Mouse (Mus musculus) heart, adult 2 months (tissue): ENCODE data around the gene Cep55. TPM values are rescaled to one million over a fixed set of nuclear protein-coding genes. Genes with fewer than 3 reads are reported as not detected.

Source experiments
- DNase-seq, 2 experiments: peaks; one replicate each; pipeline ENCODE4 v3.0.0; 2021
- H3K27ac ChIP-seq: fragments of 200-600 bp; 2 replicates; pipeline ENCODE4 v1.8.1; 2022
- H3K27me3 ChIP-seq: fragments of 200-500 bp; 2 replicates; pipeline ENCODE4 v1.6.1; 2012; ENCODE audit warnings: mild to moderate bottlenecking, low read length, inconsistent platforms, mixed read lengths; ENCODE audit not compliant: control insufficient read depth, insufficient read depth
- H3K36me3 ChIP-seq: fragments of 200-500 bp; 2 replicates; pipeline ENCODE4 v1.6.1; 2012; ENCODE audit warnings: low read length, inconsistent platforms; ENCODE audit not compliant: control insufficient read depth, insufficient read depth
- H3K4me1 ChIP-seq: fragments of 200-500 bp; 2 replicates; pipeline ENCODE4 v1.6.1; 2011; ENCODE audit warnings: low read length; ENCODE audit not compliant: control insufficient read depth, insufficient read depth
- H3K4me3 ChIP-seq: fragments of 200-600 bp; 2 replicates; pipeline ENCODE4 v1.8.1; 2022
- H3K79me2 ChIP-seq: fragments of 200-500 bp; replicated peaks from 2 replicates; pipeline ENCODE4 v1.6.1; 2012; ENCODE audit warnings: mild to moderate bottlenecking, inconsistent platforms, low read length, moderate library complexity, mixed read lengths; ENCODE audit not compliant: control insufficient read depth, insufficient read depth
- H3K9ac ChIP-seq: fragments of 200-500 bp; 2 replicates; pipeline ENCODE4 v1.6.1; 2012; ENCODE audit warnings: low read depth, mild to moderate bottlenecking, control low read depth, inconsistent platforms, low read length, mixed read lengths
- CTCF ChIP-seq: fragments of 200-600 bp; IDR thresholded peaks from 2 replicates; pipeline ENCODE4 v1.8.1; 2022; ENCODE audit warnings: antibody characterized with exemption, mild to moderate bottlenecking, moderate library complexity
- EP300 ChIP-seq: fragments of 200-500 bp; IDR thresholded peaks from 2 replicates; pipeline ENCODE4 v1.6.1; 2011; ENCODE audit warnings: low read depth, low read length, control low read depth; ENCODE audit not compliant: insufficient read depth
- POLR2A ChIP-seq: fragments of 200-500 bp; IDR thresholded peaks from 2 replicates; pipeline ENCODE4 v1.6.1; 2011; ENCODE audit warnings: mild to moderate bottlenecking, low read depth, low read length, control low read depth; ENCODE audit not compliant: insufficient read depth
- WGBS: fragments of 180-500 bp; shearing (Covaris S2); methylation state at CpG from one replicate; pipeline ENCODE4 v1.1.7; 2018; 5-methylcytosine and 5-hydroxymethylcytosine counted together
- intact Hi-C: fragments of 180-260 bp; cut with DNase I; formaldehyde crosslinking; loops from one replicate; pipeline ENCODE4 v1.15.1; 2025
- polyA plus RNA-seq: library from polyadenylated mRNA; depleted of rRNA; stranded (reverse); fragments of >200 nt; gene quantifications from 2 replicates; pipeline ENCODE4 v1.2.3, GENCODE M21; 2012
- total RNA-seq, 2 experiments: library from RNA; stranded (reverse); gene quantifications; 2 replicates each; pipeline ENCODE4 v1.2.3; 2021

The Cep55 gene
- total and polyA plus RNA-seq, 3 experiments: 0.20 to 0.44 (median 0.27) TPM

GRCm38 (mm10) chr19:38023603-38024002, 31.2 kb upstream of the Cep55 start:
- DNase-seq: no peak
- intact Hi-C loops: no loop called here
- H3K36me3 ChIP-seq: no peaks in the 10 kb centered on the region
- H3K9ac ChIP-seq: no peak overlapping the region
- no peaks in the 10 kb centered on the region for H3K79me2 ChIP-seq
- WGBS: 49% methylated on average over 4 of the region's 4 CpGs
- H3K27ac ChIP-seq: no peak overlapping the region
- peaks cover 13% of the 10 kb centered on the region for H3K4me1 ChIP-seq
- no peak for TF ChIP-seq CTCF
- TF ChIP-seq POLR2A: no peak
- TF ChIP-seq EP300: no peak
- no peak overlapping the region for H3K4me3 ChIP-seq
- no peaks in the 10 kb centered on the region for H3K27me3 ChIP-seq

GRCm38 (mm10) chr19:38025254-38026041, 29.4 kb upstream of the Cep55 start:
- no peak for TF ChIP-seq CTCF
- no peak for TF ChIP-seq EP300
- TF ChIP-seq POLR2A: no peak
- Histone ChIP-seq H3K4me1 (peaks cover 16% of the 10 kb centered on the region), H3K27me3 (no peaks in the 10 kb centered on the region), H3K27ac (peak overlapping the region; percentile 64), H3K9ac (no peak overlapping the region), H3K36me3 (no peaks in the 10 kb centered on the region; the same call in 1 of the 2 replicates), H3K79me2 (no peaks in the 10 kb centered on the region), H3K4me3 (no peak overlapping the region)
- peak in 1 of 2 experiments; percentile 50 for DNase-seq
- WGBS: 41% methylated on average over 7 of the region's 9 CpGs
- intact Hi-C loops: no loop called here

- intact Hi-C loops: no loop called here
- TF ChIP-seq EP300 (no peak), POLR2A (no peak), CTCF (no peak)
- no peak overlapping the region for H3K9ac ChIP-seq
- no peak overlapping the region for H3K4me3 ChIP-seq
- no peaks in the 10 kb centered on the region for H3K79me2 ChIP-seq
- no peak for DNase-seq
- WGBS: 62% methylated on average over 8 of the region's 8 CpGs
- peaks cover 20% of the 10 kb centered on the region for H3K4me1 ChIP-seq
- no peaks in the 10 kb centered on the region for H3K27me3 ChIP-seq
- no peaks in the 10 kb centered on the region; the same call in 1 of the 2 replicates for H3K36me3 ChIP-seq
- peak overlapping the region; percentile 64 for H3K27ac ChIP-seq
Observed at GRCm38 (mm10) chr19:38026211-38026624, 28.6 kb upstream of the Cep55 start.

DNA sequence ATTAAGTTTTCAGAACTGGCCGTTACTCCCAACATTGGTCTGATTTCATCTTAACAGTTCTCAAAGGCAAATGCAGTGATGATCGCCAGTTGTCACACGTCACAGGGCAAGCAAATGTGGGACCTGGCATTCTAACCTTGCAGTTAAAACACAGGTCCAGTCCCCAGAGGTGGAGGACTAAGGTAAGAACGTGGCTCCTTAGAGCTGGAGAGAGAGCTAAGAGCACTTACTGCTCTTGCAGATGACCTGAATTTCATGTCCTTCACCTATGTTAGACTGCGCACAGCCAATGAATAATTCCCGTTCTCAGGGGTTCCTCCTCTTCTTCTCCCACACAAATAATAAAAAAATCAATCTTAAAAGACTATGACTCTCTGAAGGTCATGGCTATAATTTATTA, 27.4 kb upstream of the Cep55 start:
- intact Hi-C loops: no loop called here
- no peaks in the 10 kb centered on the region for H3K27me3 ChIP-seq
- peaks cover 20% of the 10 kb centered on the region for H3K4me1 ChIP-seq
- TF ChIP-seq EP300 (no peak), POLR2A (no peak), CTCF (no peak)
- H3K36me3 ChIP-seq: no peaks in the 10 kb centered on the region; the same call in 1 of the 2 replicates
- peak overlapping the region; percentile 64 for H3K27ac ChIP-seq
- no peak overlapping the region for H3K9ac ChIP-seq
- H3K79me2 ChIP-seq: no peaks in the 10 kb centered on the region
- no peak for DNase-seq
- 86% methylated on average over 6 of the region's 6 CpGs for WGBS
- H3K4me3 ChIP-seq: no peak overlapping the region

DNA sequence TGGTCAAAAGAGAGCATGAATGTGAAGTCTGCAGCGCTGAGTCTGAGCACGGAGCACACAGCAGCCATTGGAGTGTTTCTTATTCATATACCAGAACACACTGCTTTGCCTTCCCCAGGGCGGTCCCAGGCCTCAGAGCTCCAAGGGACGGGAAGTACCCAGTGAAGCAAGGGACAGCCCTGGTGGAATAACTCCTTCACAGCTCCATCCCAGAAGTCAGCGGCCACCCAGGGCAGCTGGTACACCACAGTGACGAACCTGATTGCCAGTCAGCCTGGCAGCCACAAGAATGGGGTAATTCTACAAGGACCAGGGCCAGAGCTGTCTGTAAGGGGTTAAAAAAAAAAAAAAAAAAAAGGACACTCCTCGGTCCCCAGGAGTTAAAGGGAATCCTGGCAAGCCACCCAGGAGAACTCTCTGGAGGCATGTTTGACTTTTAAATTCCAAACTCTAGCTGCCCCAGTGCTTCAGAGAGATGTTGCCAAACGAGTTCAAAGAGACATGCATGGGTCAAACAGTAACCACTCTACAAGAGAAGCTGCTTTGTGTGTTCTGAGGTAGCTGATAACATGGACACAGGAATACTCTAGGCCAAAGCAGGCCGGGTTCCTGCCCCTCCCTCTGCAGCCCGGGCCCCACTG, 26.8 kb upstream of the Cep55 start:
- WGBS: 47% methylated on average over 10 of the region's 10 CpGs
- Histone ChIP-seq H3K27ac (peak overlapping the region; percentile 59), H3K79me2 (no peaks in the 10 kb centered on the region), H3K4me1 (peaks cover 20% of the 10 kb centered on the region), H3K27me3 (no peaks in the 10 kb centered on the region), H3K9ac (no peak overlapping the region), H3K4me3 (no peak overlapping the region), H3K36me3 (no peaks in the 10 kb centered on the region; the same call in 1 of the 2 replicates)
- intact Hi-C loops: no loop called here
- peak; percentile 40 to 51 for DNase-seq
- TF ChIP-seq POLR2A: no peak
- no peak for TF ChIP-seq CTCF
- no peak for TF ChIP-seq EP300

DNA sequence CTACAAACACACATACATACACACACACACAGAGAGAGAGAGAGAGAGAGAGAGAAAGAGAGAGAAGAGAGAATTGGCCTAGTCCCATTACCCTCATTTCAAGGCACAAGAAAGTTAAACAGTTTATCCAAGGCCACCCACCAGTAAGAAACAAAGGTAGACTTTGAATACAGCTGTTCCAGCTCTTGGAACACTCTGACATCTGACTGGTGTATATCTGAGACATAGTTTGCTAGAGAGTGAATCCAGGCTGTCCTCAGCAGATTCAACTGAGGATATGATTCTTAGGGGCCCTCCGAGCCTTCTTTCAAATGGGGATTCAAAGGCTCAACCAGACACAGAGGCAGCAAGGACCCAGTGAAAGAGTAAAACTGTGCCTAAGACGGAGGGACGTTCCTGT, 25.5 kb upstream of the Cep55 start:
- TF ChIP-seq EP300: no peak
- no peak for TF ChIP-seq POLR2A
- no peak for TF ChIP-seq CTCF
- Histone ChIP-seq H3K9ac (no peak overlapping the region), H3K79me2 (no peaks in the 10 kb centered on the region), H3K27me3 (no peaks in the 10 kb centered on the region), H3K36me3 (no peaks in the 10 kb centered on the region; the same call in 1 of the 2 replicates), H3K27ac (peak overlapping the region; percentile 51), H3K4me3 (no peak overlapping the region), H3K4me1 (peaks cover 20% of the 10 kb centered on the region)
- intact Hi-C loops: no loop called here
- 70% methylated on average over 3 of the region's 3 CpGs for WGBS
- no peak for DNase-seq
